Mouse (Mus musculus) intestine, embryonic 14.5 days (tissue): ENCODE results near the gene Tcp1. TPM values are rescaled to one million over a fixed set of nuclear protein-coding genes. Genes with fewer than 3 reads are reported as not detected.
"Not testable (repeated sequence)": the region's sequence is repeated elsewhere in the genome, so short reads cannot be mapped to it uniquely, and the experiment has no call there.

ENCODE experiments used
- ATAC-seq: fragments of 200-750 bp; cut with Nextera tagmentation; replicated peaks from 2 replicates; pipeline ENCODE4 v1.8.0; 2017; ENCODE audit warnings: low read depth, moderate number of reproducible peaks, moderate TSS enrichment, moderate library complexity; ENCODE audit not compliant: low FRiP score, low TSS enrichment
- DNase-seq: peaks from one replicate; pipeline ENCODE4 v3.0.0-alpha.2; 2018; ENCODE audit warnings: low spot score
- H3K27ac ChIP-seq: fragments of 300-500 bp; sonication (generic); 2 replicates; pipeline ENCODE4 v1.5.1; 2014; ENCODE audit warnings: low read depth, mild to moderate bottlenecking, control low read depth
- H3K27me3 ChIP-seq: fragments of 300-500 bp; sonication (generic); replicated peaks from 2 replicates; pipeline ENCODE4 v1.6.1; 2014; ENCODE audit warnings: low read length, control low read depth; ENCODE audit not compliant: control insufficient read depth, insufficient read depth
- H3K36me3 ChIP-seq: fragments of 300-500 bp; sonication (generic); 2 replicates; pipeline ENCODE4 v1.6.1; 2014; ENCODE audit warnings: low read length, control low read depth; ENCODE audit not compliant: control insufficient read depth, insufficient read depth
- H3K4me1 ChIP-seq: fragments of 300-500 bp; sonication (generic); replicated peaks from 2 replicates; pipeline ENCODE4 v1.6.1; 2014; ENCODE audit warnings: low read length, control low read depth, mixed read lengths; ENCODE audit not compliant: control insufficient read depth, insufficient read depth
- H3K4me2 ChIP-seq: fragments of 300-500 bp; sonication (generic); 2 replicates; pipeline ENCODE4 v1.6.1; 2014; ENCODE audit warnings: low read length
- H3K4me3 ChIP-seq: fragments of 300-500 bp; sonication (generic); 2 replicates; pipeline ENCODE4 v1.5.1; 2014; ENCODE audit warnings: low read depth, low read length, control low read depth, mixed read lengths
- H3K9ac ChIP-seq: fragments of 300-500 bp; sonication (generic); 2 replicates; pipeline ENCODE4 v1.6.1; 2014; ENCODE audit warnings: mild to moderate bottlenecking, low read length
- H3K9me3 ChIP-seq: fragments of 300-500 bp; sonication (generic); 2 replicates; pipeline ENCODE4 v1.6.1; 2016; ENCODE audit warnings: low read length, control low read depth; ENCODE audit not compliant: control insufficient read depth
- WGBS: fragments of 180-500 bp; shearing (Covaris S2); extraction: QIAGEN DNeasy Blood & Tissue Kit; methylation state at CpG from one replicate; pipeline ENCODE4 v1.1.7; 2014; 5-methylcytosine and 5-hydroxymethylcytosine counted together
- polyA plus RNA-seq: library from polyadenylated mRNA; unstranded; fragments of >200 nt; fragmentation: Nextera tagmentation; extraction: Ambion mirVana; gene quantifications from 2 replicates; pipeline ENCODE4 v1.2.1, GENCODE M21; 2014

Tcp1 gene
- polyA plus RNA-seq, 1 experiment from 2014 or later: 447 TPM

GRCm38 (mm10) chr17:12941543-12942260, 26.2 kb downstream of the Tcp1 start:
- Histone ChIP-seq H3K36me3 (peaks cover 39% of the 10 kb centered on the region), H3K4me2 (no peak overlapping the region), H3K4me1 (no peaks in the 10 kb centered on the region), H3K9ac (no peak overlapping the region), H3K27ac (no peak overlapping the region), H3K27me3 (no peaks in the 10 kb centered on the region), H3K9me3 (no peaks in the 10 kb centered on the region), H3K4me3 (no peak overlapping the region)
- ATAC-seq: no peak
- no peak for DNase-seq
- WGBS: 79% methylated on average over 8 of the region's 8 CpGs

GRCm38 (mm10) chr17:12942459-12943162, 27.1 kb downstream of the Tcp1 start:
- Histone ChIP-seq H3K36me3 (peaks cover 44% of the 10 kb centered on the region), H3K27me3 (no peaks in the 10 kb centered on the region), H3K27ac (no peak overlapping the region), H3K9me3 (no peaks in the 10 kb centered on the region), H3K9ac (no peak overlapping the region), H3K4me2 (no peak overlapping the region), H3K4me3 (no peak overlapping the region), H3K4me1 (no peaks in the 10 kb centered on the region)
- ATAC-seq (no peak), DNase-seq (no peak)
- 89% methylated on average over 6 of the region's 6 CpGs for WGBS

- Histone ChIP-seq H3K9ac (no peak overlapping the region), H3K36me3 (peaks cover 76% of the 10 kb centered on the region), H3K27me3 (no peaks in the 10 kb centered on the region), H3K4me3 (no peak overlapping the region), H3K27ac (no peak overlapping the region), H3K9me3 (no peaks in the 10 kb centered on the region), H3K4me1 (no peaks in the 10 kb centered on the region), H3K4me2 (no peak overlapping the region)
- ATAC-seq: no peak
- WGBS: 95% methylated on average over 5 of the region's 5 CpGs
- no peak for DNase-seq
Measured at GRCm38 (mm10) chr17:12949669-12950068, 34.2 kb downstream of the Tcp1 start.

GRCm38 (mm10) chr17:12956664-12957063, 41.2 kb downstream of the Tcp1 start:
- H3K4me2 ChIP-seq: no peak overlapping the region
- H3K27ac ChIP-seq: no peak overlapping the region
- H3K4me1 ChIP-seq: peaks cover 5% of the 10 kb centered on the region; the same call in 1 of the 2 replicates
- no peaks in the 10 kb centered on the region for H3K27me3 ChIP-seq
- no peak for ATAC-seq
- H3K9ac ChIP-seq: no peak overlapping the region
- WGBS: 94% methylated on average over 8 of the region's 8 CpGs
- H3K9me3 ChIP-seq: no peaks in the 10 kb centered on the region
- peaks cover 45% of the 10 kb centered on the region for H3K36me3 ChIP-seq
- no peak overlapping the region for H3K4me3 ChIP-seq
- peak; percentile 28 for DNase-seq

- H3K9me3 ChIP-seq, ATAC-seq, DNase-seq, H3K4me3 ChIP-seq, H3K4me1 ChIP-seq, H3K9ac ChIP-seq, H3K27me3 ChIP-seq, H3K27ac ChIP-seq: not testable (repeated sequence)
- H3K36me3 ChIP-seq: peaks cover 26% of the 10 kb centered on the region
- WGBS: 45% methylated on average over 1 of the region's 2 CpGs
- peak overlapping the region; percentile 33 for H3K4me2 ChIP-seq
Measured at GRCm38 (mm10) chr17:12959377-12959776, 43.9 kb downstream of the Tcp1 start.

GRCm38 (mm10) chr17:12960331-12960873, 44.9 kb downstream of the Tcp1 start, which contains the start of gene Acat2:
Acat2 (minus strand) TSS chr17:12960747.
- Histone ChIP-seq H3K9me3 (no peaks in the 10 kb centered on the region), H3K4me1 (peaks cover 5% of the 10 kb centered on the region; the same call in 1 of the 2 replicates), H3K9ac (peak within 1 kb of the TSS; percentile 34), H3K27ac (peak within 1 kb of the TSS; percentile 35; the same call in 1 of the 2 replicates), H3K4me2 (peak within 1 kb of the TSS; percentile 63), H3K36me3 (peaks cover 27% of the 10 kb centered on the region), H3K4me3 (peak within 1 kb of the TSS; percentile 52), H3K27me3 (no peaks in the 10 kb centered on the region)
- ATAC-seq (peak; percentile 99), DNase-seq (peak; percentile 95)
- WGBS: under 1% methylated on average over 36 of the region's 42 CpGs

GRCm38 (mm10) chr17:12963476-12963875, 48.0 kb downstream of the Tcp1 start:
- Histone ChIP-seq H3K9ac (no peak overlapping the region), H3K27me3 (no peaks in the 10 kb centered on the region), H3K4me1 (peaks cover 5% of the 10 kb centered on the region; the same call in 1 of the 2 replicates), H3K27ac (no peak overlapping the region), H3K4me2 (no peak overlapping the region), H3K9me3 (no peaks in the 10 kb centered on the region), H3K36me3 (peaks cover 34% of the 10 kb centered on the region), H3K4me3 (no peak overlapping the region)
- ATAC-seq: no peak
- DNase-seq: peak; percentile 33
- 75% methylated on average over 3 of the region's 3 CpGs for WGBS

GRCm38 (mm10) chr17:12967173-12967572, 51.7 kb downstream of the Tcp1 start:
- no peak overlapping the region for H3K9ac ChIP-seq
- 96% methylated on average over 2 of the region's 2 CpGs for WGBS
- H3K27ac ChIP-seq: no peak overlapping the region
- no peak for ATAC-seq
- no peaks in the 10 kb centered on the region for H3K9me3 ChIP-seq
- H3K4me1 ChIP-seq: no peaks in the 10 kb centered on the region
- no peaks in the 10 kb centered on the region for H3K27me3 ChIP-seq
- peaks cover 62% of the 10 kb centered on the region for H3K36me3 ChIP-seq
- no peak for DNase-seq
- H3K4me2 ChIP-seq: no peak overlapping the region
- H3K4me3 ChIP-seq: no peak overlapping the region
